Mouse (Mus musculus): ENCODE data around the gene Txndc2.

GRCm38 (mm10) chr17:65676536-65676935 lies 34.6 kb upstream of the Txndc2 start:
- TF ChIP-seq GATA1 (IDR thresholded peaks at IDR 0.05; ENCODE audit: low read length) (no peak), TAL1 (IDR thresholded peaks at IDR 0.05; ENCODE audit: low read length) (no peak)

Data from erythroblast, embryonic 14.5 days (primary cell).